Mouse (Mus musculus) T-helper 1 cell (primary cell): ENCODE data around the gene Pkn1.

Experiments used
- in situ Hi-C: fragments of 300-600 bp; cut with MboI, MseI; formaldehyde crosslinking; loops from one replicate; pipeline ENCODE4 v1.15.1; 2025; ENCODE audit warnings: high pct_unique_total_duplicates

The Pkn1 gene

GRCm38 (mm10) chr8:83724697-83725482 is 25.9 kb upstream of the Pkn1 start:
- in situ Hi-C loops = loop anchor here (5.0 kb wide), 1 partner anchor 172 kb away; no protein-coding TSS in a partner anchor

GRCm38 (mm10) chr8:83723447-83724083 is 24.6 kb upstream of the Pkn1 start:
- in situ Hi-C loops = no loop called here

GRCm38 (mm10) chr8:83722631-83723030 is 23.7 kb upstream of the Pkn1 start:
- in situ Hi-C loops = no loop called here

- in situ Hi-C loops = no loop called here
These were observed 22.5 kb upstream of the Pkn1 start for GRCm38 (mm10) chr8:83721405-83722025.

- in situ Hi-C loops = no loop called here
These were observed 20.7 kb upstream of the Pkn1 start for GRCm38 (mm10) chr8:83719693-83720092.

GRCm38 (mm10) chr8:83719048-83719447 is 20.1 kb upstream of the Pkn1 start:
- in situ Hi-C loops = no loop called here

GRCm38 (mm10) chr8:83716563-83716962 is 17.6 kb upstream of the Pkn1 start:
- in situ Hi-C loops = no loop called here

GRCm38 (mm10) chr8:83715771-83716170 is 16.8 kb upstream of the Pkn1 start:
- in situ Hi-C loops = no loop called here

GRCm38 (mm10) chr8:83715031-83715690 is 16.2 kb upstream of the Pkn1 start, which contains the start of gene Ddx39:
Ddx39 (plus strand) TSS chr8:83715177.
- in situ Hi-C loops = no loop called here

GRCm38 (mm10) chr8:83714676-83715030 is 15.7 kb upstream of the Pkn1 start:
- in situ Hi-C loops = no loop called here

- in situ Hi-C loops = no loop called here
These were observed 8.6 kb upstream of the Pkn1 start for GRCm38 (mm10) chr8:83707554-83707953.

GRCm38 (mm10) chr8:83706411-83706810 is 7.4 kb upstream of the Pkn1 start:
- in situ Hi-C loops = no loop called here

- in situ Hi-C loops = no loop called here
These were observed 4.4 kb upstream of the Pkn1 start for GRCm38 (mm10) chr8:83703426-83703825.

GRCm38 (mm10) chr8:83700423-83701085 is 1.6 kb upstream of the Pkn1 start:
- in situ Hi-C loops = no loop called here

- in situ Hi-C loops = no loop called here
These were observed 587 bp upstream of the Pkn1 start for GRCm38 (mm10) chr8:83699566-83699965.

- in situ Hi-C loops = no loop called here
These were observed 703 bp downstream of the Pkn1 start for GRCm38 (mm10) chr8:83698291-83698660.

- in situ Hi-C loops = no loop called here
These were observed 1.4 kb downstream of the Pkn1 start for GRCm38 (mm10) chr8:83697374-83698220.

- in situ Hi-C loops = no loop called here
These were observed 3.5 kb downstream of the Pkn1 start for GRCm38 (mm10) chr8:83695351-83696106.

- in situ Hi-C loops = no loop called here
These were observed 4.4 kb downstream of the Pkn1 start for GRCm38 (mm10) chr8:83694369-83695160.
